Mouse (Mus musculus) E14TG2a.4 (cell line): ENCODE results near the gene Hspa1a.
"Not testable (repeated sequence)": the region's sequence is repeated elsewhere in the genome, so short reads cannot be mapped to it uniquely, and the experiment has no call there.

Source experiments
- H3K27me3 ChIP-seq: 2 replicates; pipeline ENCODE4 v1.6.1; 2014; ENCODE audit warnings: low read length, control low read depth; ENCODE audit not compliant: insufficient read depth
- H3K36me3 ChIP-seq: 2 replicates; pipeline ENCODE4 v1.6.1; 2014; ENCODE audit warnings: low read length, control low read depth; ENCODE audit not compliant: insufficient read depth
- H3K4me1 ChIP-seq: replicated peaks from 2 replicates; pipeline ENCODE4 v1.6.1; 2014; ENCODE audit warnings: low read depth, low read length, control low read depth
- H3K4me3 ChIP-seq: replicated peaks from 2 replicates; pipeline ENCODE4 v1.5.1; 2014; ENCODE audit warnings: mild to moderate bottlenecking, low read length
- H3K9me3 ChIP-seq: 2 replicates; pipeline ENCODE4 v1.6.1; 2014; ENCODE audit warnings: low read length, control low read depth
- CTCF ChIP-seq: conservative IDR thresholded peaks from 2 replicates; pipeline ENCODE4 v1.5.1; 2014; ENCODE audit warnings: low read length
- NANOG ChIP-seq: IDR thresholded peaks from 2 replicates; pipeline ENCODE4 v1.6.1; 2014; ENCODE audit warnings: borderline replicate concordance, low read length, mixed read lengths
- POU5F1 ChIP-seq: IDR thresholded peaks from 2 replicates; pipeline ENCODE4 v1.6.1; 2014; ENCODE audit warnings: low read length, borderline replicate concordance

Gene Hspa1a

GRCm38 (mm10) chr17:34960702-34961493, 11.1 kb downstream of the Hspa1a start:
- Histone ChIP-seq H3K9me3 (no peaks in the 10 kb centered on the region), H3K36me3 (no peaks in the 10 kb centered on the region), H3K4me3 (no peak overlapping the region), H3K27me3 (peaks cover 37% of the 10 kb centered on the region), H3K4me1 (peaks cover 50% of the 10 kb centered on the region)
- TF ChIP-seq CTCF, result no peak
- TF ChIP-seq NANOG, result no peak
- no peak for TF ChIP-seq POU5F1

GRCm38 (mm10) chr17:34959881-34960515, 12.0 kb downstream of the Hspa1a start:
- H3K4me1 ChIP-seq, result peaks cover 41% of the 10 kb centered on the region
- TF ChIP-seq NANOG (no peak), CTCF (no peak), POU5F1 (no peak)
- H3K27me3 ChIP-seq, result peaks cover 42% of the 10 kb centered on the region
- peak overlapping the region; percentile 78 for H3K4me3 ChIP-seq
- H3K9me3 ChIP-seq, result no peaks in the 10 kb centered on the region
- H3K36me3 ChIP-seq, result no peaks in the 10 kb centered on the region

GRCm38 (mm10) chr17:34959130-34959778, 12.7 kb downstream of the Hspa1a start, which contains the start of gene Hspa1b:
Gene Hspa1b, minus strand, starts transcription at chr17:34959238.
- Histone ChIP-seq H3K27me3 (peaks cover 42% of the 10 kb centered on the region), H3K4me1 (peaks cover 33% of the 10 kb centered on the region), H3K4me3 (peak within 1 kb of the TSS; percentile 78)
- not testable (repeated sequence) for H3K36me3 ChIP-seq, H3K9me3 ChIP-seq

- H3K9me3 ChIP-seq, H3K36me3 ChIP-seq: not testable (repeated sequence)
- Histone ChIP-seq H3K4me1 (peaks cover 30% of the 10 kb centered on the region), H3K4me3 (peak overlapping the region; percentile 78), H3K27me3 (peaks cover 42% of the 10 kb centered on the region)
Observed at GRCm38 (mm10) chr17:34958734-34959129, 13.2 kb downstream of the Hspa1a start.

- H3K4me1 ChIP-seq, result peaks cover 30% of the 10 kb centered on the region
- peaks cover 37% of the 10 kb centered on the region for H3K27me3 ChIP-seq
- H3K4me3 ChIP-seq, H3K36me3 ChIP-seq, H3K9me3 ChIP-seq: not testable (repeated sequence)
Observed at GRCm38 (mm10) chr17:34957966-34958365, 14.0 kb downstream of the Hspa1a start.

GRCm38 (mm10) chr17:34957291-34957690, 14.7 kb downstream of the Hspa1a start:
- H3K36me3 ChIP-seq, H3K9me3 ChIP-seq, H3K4me3 ChIP-seq: not testable (repeated sequence)
- peaks cover 37% of the 10 kb centered on the region for H3K27me3 ChIP-seq
- peaks cover 24% of the 10 kb centered on the region for H3K4me1 ChIP-seq

- peaks cover 8% of the 10 kb centered on the region for H3K36me3 ChIP-seq
- H3K27me3 ChIP-seq, result peaks cover 30% of the 10 kb centered on the region
- H3K9me3 ChIP-seq, result no peaks in the 10 kb centered on the region
- H3K4me1 ChIP-seq, result peaks cover 19% of the 10 kb centered on the region
- TF ChIP-seq NANOG (no peak), CTCF (no peak), POU5F1 (no peak)
- no peak overlapping the region for H3K4me3 ChIP-seq
Observed at GRCm38 (mm10) chr17:34956340-34956739, 15.6 kb downstream of the Hspa1a start.

GRCm38 (mm10) chr17:34955884-34956283, 16.1 kb downstream of the Hspa1a start:
- Histone ChIP-seq H3K27me3 (peaks cover 26% of the 10 kb centered on the region), H3K36me3 (peaks cover 12% of the 10 kb centered on the region), H3K9me3 (no peaks in the 10 kb centered on the region), H3K4me3 (no peak overlapping the region), H3K4me1 (peaks cover 19% of the 10 kb centered on the region)
- TF ChIP-seq NANOG (no peak), CTCF (no peak), POU5F1 (no peak)

GRCm38 (mm10) chr17:34954831-34955230, 17.1 kb downstream of the Hspa1a start:
- Histone ChIP-seq H3K27me3 (peaks cover 17% of the 10 kb centered on the region), H3K4me1 (peaks cover 23% of the 10 kb centered on the region), H3K4me3 (no peak overlapping the region), H3K36me3 (peaks cover 23% of the 10 kb centered on the region), H3K9me3 (no peaks in the 10 kb centered on the region)
- TF ChIP-seq NANOG (no peak), POU5F1 (no peak), CTCF (no peak)
